Mouse (Mus musculus) layer of hippocampus, adult 11-12 months (tissue): ENCODE measurements around the gene Gm20388.

ENCODE experiments used
- DNase-seq: peaks from one replicate; pipeline ENCODE4 v3.0.0; 2022; ENCODE audit warnings: low spot score

Gm20388 gene

DNA sequence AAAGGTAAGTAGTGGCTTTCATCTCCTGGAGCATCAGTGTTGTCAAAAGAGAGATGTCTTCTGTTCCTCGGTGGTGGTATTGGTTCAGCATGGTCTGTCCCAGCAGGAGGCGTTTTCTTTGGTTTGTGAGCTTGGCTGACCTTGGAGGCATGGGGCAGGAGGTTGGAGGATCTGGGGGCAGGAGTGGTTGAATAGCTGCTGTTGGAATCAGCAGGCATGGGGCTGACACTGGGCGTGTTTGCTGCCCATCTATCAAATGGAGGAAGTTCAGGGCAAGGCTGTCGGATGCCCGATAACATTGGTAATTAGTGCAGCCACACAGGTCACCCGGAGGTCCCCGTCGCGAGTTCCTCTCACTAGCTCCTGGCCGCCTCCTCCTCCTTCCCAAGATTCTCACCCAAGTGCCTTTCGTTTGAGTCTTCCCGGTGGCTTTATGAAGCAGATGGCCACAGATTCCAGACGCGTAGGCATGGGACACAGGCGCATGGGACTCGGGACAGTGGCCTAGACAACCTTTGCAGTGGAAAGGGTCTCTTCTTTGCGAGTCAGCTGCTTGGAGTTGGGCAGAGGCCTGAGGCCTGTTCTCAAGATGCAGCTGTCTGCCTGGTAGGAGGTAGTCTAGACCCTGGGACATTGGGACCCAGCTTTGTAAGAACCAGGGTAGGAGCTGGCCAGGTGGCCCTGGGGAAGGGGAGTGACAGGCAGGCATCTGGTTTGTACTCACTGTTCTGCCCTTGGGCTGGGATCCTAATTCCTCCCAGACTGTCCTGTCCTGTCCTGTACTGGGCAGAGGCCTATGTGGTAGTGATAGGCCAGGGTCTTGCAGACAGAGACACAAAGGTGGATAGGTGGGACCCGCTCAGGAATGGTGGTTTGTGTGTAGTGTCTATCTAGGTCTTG is 320.3 kb downstream of the Gm20388 start:
- DNase-seq = no peak

DNA sequence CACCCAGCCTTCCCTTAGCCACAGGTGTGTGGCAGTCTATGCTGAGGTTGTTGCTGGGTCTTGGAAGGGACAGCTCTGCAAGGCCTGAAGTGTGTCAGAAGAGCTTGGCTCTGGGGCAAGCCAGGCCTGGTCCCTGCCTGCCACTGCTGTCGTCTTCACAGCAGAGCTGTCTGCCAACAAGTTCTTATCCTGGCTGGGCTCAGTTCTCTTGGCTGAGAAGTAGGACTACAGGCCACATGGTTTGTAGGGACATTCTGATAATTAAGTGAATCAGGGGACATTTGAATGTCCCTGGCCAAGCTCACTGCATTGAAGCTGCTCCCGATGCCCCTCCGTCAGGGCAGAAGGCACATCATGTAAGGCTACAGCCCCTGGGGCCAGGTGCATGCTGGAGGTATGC is 321.2 kb downstream of the Gm20388 start:
- no peak for DNase-seq

DNA sequence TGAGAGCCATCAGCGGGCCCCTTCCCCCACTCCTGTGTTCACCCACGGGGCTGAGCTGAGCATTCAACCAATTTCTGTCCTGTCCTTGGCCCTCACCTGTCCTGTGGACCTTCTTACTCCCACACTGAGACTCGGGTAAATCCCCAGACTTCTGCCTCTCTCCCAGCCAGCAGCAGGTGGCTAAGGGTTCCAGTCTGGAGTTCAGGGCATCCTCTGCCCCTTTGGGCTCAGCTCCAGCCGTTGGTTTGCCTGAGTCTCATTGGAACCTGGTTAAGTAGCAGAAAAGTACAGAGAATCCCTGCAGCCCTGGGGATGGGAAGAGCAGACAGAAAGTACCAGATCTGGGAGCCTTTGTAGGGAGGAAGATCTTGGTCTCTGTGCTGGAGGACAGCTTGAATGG is 321.8 kb downstream of the Gm20388 start:
- DNase-seq = no peak

DNA sequence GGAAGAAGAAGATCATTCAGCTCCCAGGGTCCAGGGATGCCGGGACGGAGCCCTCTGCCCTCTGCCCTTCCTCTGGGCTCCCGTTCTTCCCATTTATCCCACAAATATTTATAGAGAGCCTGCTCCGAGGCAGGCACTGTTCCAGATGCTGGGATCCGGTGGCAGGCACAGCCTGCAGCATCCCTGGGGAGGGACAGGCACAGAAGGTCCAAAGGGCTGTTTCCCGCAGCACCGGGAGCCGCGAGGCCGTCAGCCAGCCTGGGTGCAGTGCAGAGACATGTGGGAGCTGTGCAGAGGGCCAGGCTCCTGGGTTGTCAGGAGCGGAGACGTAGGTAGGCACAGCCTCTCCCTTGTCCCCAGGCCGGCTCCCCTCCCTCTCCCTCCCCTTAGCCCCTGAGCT is 322.3 kb downstream of the Gm20388 start:
- no peak for DNase-seq

- peak; percentile 26 for DNase-seq
Observed at GRCm38 (mm10) chr8:120234457-120234856, 323.8 kb downstream of the Gm20388 start.

DNA sequence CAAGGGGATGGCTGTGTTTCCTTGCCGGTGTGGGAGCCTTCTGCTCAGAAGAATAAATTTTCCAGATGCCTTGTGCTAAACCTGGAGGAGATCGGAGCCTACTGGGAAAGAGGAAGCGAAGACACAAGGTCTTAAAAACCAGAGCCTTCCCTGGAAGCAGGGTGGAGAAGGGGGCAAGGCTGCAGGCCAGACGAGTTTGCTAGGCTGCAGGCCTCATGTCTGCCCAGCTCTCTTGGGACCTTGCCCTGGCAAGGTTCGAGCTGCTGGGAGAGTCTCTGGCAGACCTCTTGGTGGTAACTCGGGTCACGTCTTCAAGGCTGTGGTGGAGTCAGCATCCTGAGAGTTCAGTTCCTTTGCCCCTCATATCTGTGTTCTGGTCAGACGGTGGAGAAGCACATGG is 324.2 kb downstream of the Gm20388 start:
- no peak for DNase-seq

- no peak for DNase-seq
Observed at GRCm38 (mm10) chr8:120243222-120243621, 332.6 kb downstream of the Gm20388 start.

DNA sequence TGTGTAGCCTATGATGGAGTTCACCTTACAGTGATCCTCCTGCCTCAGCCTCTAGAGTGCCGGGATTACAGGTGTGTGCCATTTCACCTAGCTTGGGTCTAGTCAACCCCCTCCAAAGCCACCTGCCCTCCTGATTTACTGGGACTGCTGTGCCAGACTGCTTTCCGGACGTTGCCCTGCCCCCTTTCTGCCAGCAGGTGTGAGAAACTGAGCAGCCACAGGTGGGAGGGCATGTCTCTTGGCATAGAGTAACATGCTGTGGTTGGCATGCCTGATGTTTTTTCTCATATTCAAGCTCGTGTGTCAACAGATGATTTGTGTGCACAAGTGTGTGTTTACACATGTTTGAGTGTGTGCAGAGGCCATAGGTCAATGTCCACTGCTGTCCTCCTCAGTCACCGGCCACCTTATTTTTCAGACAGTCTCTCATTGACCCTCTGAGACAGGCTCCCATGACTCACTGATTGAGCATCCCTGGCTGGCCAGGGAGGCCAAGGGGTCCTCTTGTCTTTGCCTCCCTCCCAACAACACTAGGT is 333.3 kb downstream of the Gm20388 start:
- DNase-seq = no peak

DNA sequence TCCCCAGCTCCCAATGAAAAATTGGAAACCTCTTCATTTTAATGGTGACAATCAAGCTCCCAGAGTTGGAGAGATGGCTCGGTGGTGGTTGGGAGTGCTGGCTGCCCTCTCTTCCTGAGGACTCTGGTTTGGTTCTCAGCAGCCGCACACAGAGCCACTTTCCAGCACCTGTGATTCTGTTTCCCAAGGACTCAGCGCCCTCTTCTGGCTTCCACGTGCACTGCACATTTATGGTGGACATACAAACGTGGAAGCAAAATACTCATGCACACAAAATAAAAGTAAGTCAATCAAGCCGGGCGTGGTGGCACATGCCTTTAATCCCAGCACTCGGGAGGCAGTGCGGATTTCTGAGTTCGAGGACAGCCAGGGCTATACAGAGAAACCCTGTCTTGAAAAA is 333.9 kb downstream of the Gm20388 start:
- no peak for DNase-seq

DNA sequence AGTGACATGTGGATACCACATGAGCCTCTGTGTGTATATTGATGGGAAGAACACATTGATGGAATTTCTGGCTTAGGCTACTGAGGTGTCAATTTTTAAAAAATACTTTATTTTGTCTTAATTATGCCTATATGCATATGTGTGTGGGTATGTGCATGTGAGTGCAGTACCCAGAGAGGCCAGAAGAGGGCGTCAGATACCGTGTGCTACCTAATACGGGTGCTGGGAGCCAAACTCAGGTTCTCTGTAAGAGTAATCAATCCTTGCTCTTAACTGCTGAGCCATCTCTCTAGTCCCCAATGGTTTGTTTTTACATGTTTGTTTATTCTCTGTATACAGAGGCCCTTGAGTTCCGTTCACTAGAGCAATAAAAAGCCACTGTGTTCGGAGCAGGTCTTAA is 337.0 kb downstream of the Gm20388 start:
- DNase-seq = no peak

DNA sequence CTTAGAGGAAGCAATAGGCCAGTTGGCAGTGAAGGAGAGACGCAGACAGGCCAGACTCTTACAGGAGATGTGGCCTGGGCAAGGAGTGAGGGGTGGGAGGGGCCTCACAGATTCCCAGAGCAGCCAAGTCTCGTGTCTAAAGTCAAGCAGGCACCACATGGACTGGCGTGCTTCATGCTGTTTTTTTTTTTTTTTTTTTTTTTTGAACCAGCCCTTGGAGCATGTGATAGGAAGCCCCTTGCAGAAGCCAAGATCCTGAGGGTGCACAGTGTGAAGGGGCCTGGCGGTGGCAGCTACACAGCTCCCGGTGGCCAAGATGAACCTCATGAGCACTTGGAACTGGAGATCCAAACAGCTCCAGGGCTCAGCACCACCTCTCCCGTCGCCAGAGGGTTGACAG is 337.4 kb downstream of the Gm20388 start:
- no peak for DNase-seq

GRCm38 (mm10) chr8:120248451-120248850 is 337.8 kb downstream of the Gm20388 start:
- DNase-seq = no peak

- no peak for DNase-seq
Observed at GRCm38 (mm10) chr8:120249800-120250336, 339.2 kb downstream of the Gm20388 start.

- DNase-seq = no peak
Observed at GRCm38 (mm10) chr8:120250750-120251410, 340.2 kb downstream of the Gm20388 start.

- no peak for DNase-seq
Observed at GRCm38 (mm10) chr8:120251411-120252035, 340.9 kb downstream of the Gm20388 start.

DNA sequence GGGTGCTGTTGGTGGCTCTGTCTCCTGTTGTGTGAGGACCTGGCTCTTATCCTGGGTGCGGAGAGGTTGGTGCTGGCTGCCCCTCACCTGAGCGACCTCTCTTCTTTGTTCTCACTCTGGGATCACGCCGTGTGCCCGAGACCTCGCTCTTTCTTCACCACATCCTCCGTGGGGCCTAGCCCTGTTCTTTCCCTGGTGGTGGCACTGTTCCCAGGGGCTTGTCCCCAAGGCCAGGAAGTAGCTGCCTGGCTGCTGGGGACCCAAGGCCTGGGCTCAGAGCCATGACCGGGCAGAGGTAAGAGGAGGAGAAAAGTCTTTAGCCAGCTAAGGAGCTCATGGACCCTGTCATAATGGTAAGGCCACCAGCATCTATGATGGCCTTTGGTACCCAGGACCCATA is 343.0 kb downstream of the Gm20388 start:
- DNase-seq = no peak

DNA sequence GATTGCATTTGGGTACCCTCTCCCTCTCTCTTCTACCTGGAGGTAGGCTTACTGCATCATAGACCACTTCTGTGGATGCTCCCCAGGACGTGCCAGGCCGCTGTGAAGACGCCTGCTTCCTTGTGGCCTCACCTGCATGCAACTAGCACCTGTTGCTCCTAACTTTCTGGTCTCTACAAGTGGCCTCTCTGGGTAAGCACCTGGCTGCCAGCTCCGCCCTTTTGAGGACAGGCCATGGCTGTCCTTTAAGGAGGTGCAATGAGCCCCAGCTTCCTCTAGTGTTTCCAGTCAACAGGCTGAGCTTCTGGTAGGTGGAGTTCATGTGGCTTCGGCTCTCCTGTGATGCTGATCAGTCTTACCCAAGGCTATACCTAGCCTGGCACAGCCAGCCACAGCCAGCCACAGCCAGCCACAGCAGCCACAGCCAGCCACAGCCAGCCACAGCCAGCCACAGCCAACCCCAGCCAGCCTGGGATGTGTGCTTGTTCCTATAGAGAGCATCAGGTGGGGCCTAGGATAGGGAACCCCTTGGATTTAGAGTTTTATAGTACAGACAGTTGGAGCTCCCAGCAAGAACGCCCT is 344.9 kb downstream of the Gm20388 start:
- no peak for DNase-seq

- no peak for DNase-seq
Observed at GRCm38 (mm10) chr8:120256958-120257357, 346.3 kb downstream of the Gm20388 start.

GRCm38 (mm10) chr8:120259206-120259605 is 348.6 kb downstream of the Gm20388 start:
- no peak for DNase-seq

DNA sequence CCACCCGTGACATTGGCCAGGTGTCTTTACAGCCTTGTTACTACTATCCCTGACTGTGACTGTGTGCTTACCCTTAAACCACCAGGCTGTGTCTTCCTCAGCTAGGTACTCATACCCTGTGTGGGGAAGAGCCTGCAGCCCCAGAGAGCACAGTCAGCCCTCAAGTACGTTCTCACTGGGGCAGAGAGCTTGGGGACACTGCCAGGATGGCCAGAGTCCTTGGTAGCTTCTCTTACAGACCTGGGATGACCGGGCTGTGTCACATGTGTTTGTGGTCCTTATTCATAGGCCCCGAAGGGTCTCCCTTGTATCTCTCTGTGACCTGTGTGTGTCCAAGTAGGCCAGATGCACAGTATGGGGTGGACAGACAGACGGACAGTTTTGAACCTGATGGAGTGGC is 350.0 kb downstream of the Gm20388 start:
- DNase-seq = no peak

DNA sequence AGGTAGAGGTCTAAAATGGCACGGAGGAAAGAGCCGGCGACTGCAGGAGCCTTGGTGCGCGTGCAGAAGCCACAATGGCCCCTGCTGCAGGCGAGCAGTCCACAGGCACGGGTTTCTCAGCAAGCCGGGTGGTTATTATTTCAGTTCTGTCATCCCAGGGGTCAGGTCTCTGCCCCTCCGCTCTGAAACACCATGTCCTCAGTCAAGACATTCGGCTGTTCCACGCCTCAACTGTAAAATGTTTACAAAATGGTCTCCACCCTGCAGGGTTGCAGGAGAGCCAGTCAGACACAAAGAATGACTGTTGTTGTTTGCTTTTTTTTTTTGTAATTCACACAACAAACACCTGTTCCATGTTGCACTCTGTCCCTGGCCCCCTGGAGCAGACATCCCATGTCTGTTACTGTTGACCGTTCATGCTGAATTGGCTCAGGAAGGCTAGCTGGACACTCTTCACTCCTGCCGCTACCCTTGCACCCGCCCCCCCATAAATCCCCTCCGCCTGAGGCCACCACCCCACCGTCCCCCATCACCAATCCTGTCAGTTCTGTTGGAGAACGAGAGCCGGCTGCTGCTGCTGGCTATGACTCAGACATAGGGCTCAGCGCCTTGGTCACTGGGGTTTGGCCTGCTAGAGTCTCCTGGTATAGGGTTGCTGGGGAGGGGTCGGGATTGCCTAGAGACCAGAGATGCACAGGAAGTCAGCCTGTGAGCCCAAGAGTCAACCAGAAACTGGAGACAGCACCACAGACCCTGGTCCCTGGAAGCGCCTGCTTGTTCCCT is 350.9 kb downstream of the Gm20388 start:
- no peak for DNase-seq
